Mouse (Mus musculus) C2C12 (cell line): ENCODE measurements around the gene Rab11fip5. TPM values are rescaled to one million over a fixed set of nuclear protein-coding genes. Genes with fewer than 3 reads are reported as not detected.

ENCODE experiments used
- H3K27me3 ChIP-seq: one replicate; pipeline ENCODE4 v1.6.1; 2011; ENCODE audit not compliant: control insufficient read depth, insufficient read depth, insufficient read length
- H3K36me3 ChIP-seq: one replicate; pipeline ENCODE4 v1.6.1; 2011; ENCODE audit not compliant: control insufficient read depth, insufficient read depth
- H3K4me3 ChIP-seq: one replicate; pipeline ENCODE4 v1.5.1; 2011; ENCODE audit warnings: mild to moderate bottlenecking, control low read depth; ENCODE audit not compliant: poor library complexity, insufficient read depth, severe bottlenecking
- H3K79me2 ChIP-seq: one replicate; pipeline ENCODE4 v1.6.1; 2011; ENCODE audit not compliant: control insufficient read depth, insufficient read depth
- H3K79me3 ChIP-seq: one replicate; pipeline ENCODE4 v1.6.1; 2011; ENCODE audit warnings: low read depth, control low read depth
- H3ac ChIP-seq: one replicate; pipeline ENCODE3; 2011; ENCODE audit warnings: low read depth; ENCODE audit not compliant: control insufficient read depth, insufficient read length
- CEBPB ChIP-seq: IDR thresholded peaks from one replicate; pipeline ENCODE4 v1.6.1; 2011; ENCODE audit warnings: low read depth, mild to moderate bottlenecking, control low read depth, moderate library complexity
- CTCF ChIP-seq: IDR thresholded peaks from one replicate; pipeline ENCODE4 v1.5.1; 2011; ENCODE audit not compliant: control insufficient read depth, insufficient read depth, insufficient read length
- FOSL1 ChIP-seq: IDR thresholded peaks from one replicate; pipeline ENCODE4 v1.8.0; 2011; ENCODE audit warnings: mild to moderate bottlenecking, low read length; ENCODE audit not compliant: poor library complexity, insufficient read depth, severe bottlenecking
- MAX ChIP-seq: IDR thresholded peaks from one replicate; pipeline ENCODE4 v1.6.1; 2011; ENCODE audit warnings: mild to moderate bottlenecking, control low read depth
- MYOD1 ChIP-seq: IDR thresholded peaks from one replicate; pipeline ENCODE4 v1.6.1; 2011; ENCODE audit warnings: low read depth; ENCODE audit not compliant: control insufficient read depth, insufficient read length
- MYOG ChIP-seq: IDR thresholded peaks from one replicate; pipeline ENCODE4 v1.6.1; 2011; ENCODE audit not compliant: control insufficient read depth, insufficient read length; ENCODE audit errors: extremely low read depth
- USF1 ChIP-seq: IDR thresholded peaks from one replicate; pipeline ENCODE4 v1.6.1; 2011; ENCODE audit warnings: low read depth, mild to moderate bottlenecking, control low read depth, moderate library complexity
- polyA plus RNA-seq: library from polyadenylated mRNA; unstranded; fragments of >200 nt; fragmentation: generic; extraction: Trizol; gene quantifications from one replicate; pipeline ENCODE4 v1.2.1, GENCODE M21; 2012; ENCODE audit warnings: missing spikeins

The Rab11fip5 gene
- polyA plus RNA-seq, 1 experiment, result 6.6 TPM

DNA sequence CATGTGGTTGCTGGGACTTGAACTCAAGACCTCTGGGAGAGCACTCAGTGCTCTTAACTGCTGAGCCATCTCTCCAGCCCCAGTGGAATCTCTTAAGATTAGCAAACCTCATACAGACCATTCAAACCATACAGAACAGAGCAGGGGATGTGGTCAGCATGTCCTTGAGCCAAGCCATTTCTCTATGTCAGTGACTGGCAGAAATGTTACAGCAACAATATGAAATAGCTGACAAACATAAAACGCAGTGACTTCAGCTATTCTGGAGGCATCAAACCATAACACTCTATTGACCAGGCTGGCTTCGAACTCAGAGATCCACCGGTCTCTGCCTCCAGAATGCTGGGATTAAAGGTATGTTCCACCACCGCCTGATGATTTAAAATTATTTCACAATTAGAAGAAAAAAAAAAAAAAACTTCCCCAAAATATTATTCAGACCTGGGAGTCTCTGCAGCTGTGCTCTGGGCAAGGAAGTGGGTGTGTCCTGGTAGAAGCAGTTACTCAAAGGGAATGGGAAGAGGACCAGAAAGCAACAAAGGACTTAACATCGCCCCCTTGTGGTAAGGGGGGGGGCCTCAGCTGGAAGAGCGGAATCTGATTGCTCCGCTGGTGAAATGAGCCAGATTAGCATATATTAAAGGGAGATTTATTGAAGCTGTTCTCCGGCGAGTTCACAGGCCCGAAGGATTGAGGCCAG lies 5.9 kb upstream of the Rab11fip5 start:
- Histone ChIP-seq H3K79me2 (no peaks in the 10 kb centered on the region), H3ac (no peak overlapping the region), H3K4me3 (no peak overlapping the region), H3K79me3 (no peaks in the 10 kb centered on the region), H3K27me3 (no peaks in the 10 kb centered on the region), H3K36me3 (no peaks in the 10 kb centered on the region)
- TF ChIP-seq CTCF, result peak; percentile 53
- no peak for TF ChIP-seq CEBPB

GRCm38 (mm10) chr6:85378629-85379028 lies 4.2 kb upstream of the Rab11fip5 start:
- TF ChIP-seq MAX, result no peak
- no peak for TF ChIP-seq USF1
- TF ChIP-seq CTCF, result no peak
- TF ChIP-seq MYOG, result no peak
- TF ChIP-seq CEBPB, result no peak
- TF ChIP-seq MYOD1, result no peak
- TF ChIP-seq FOSL1, result no peak
- H3K4me3 ChIP-seq, result no peak overlapping the region
- H3ac ChIP-seq, result no peak overlapping the region
- H3K27me3 ChIP-seq, result no peaks in the 10 kb centered on the region
- peaks cover 7% of the 10 kb centered on the region for H3K79me2 ChIP-seq
- H3K36me3 ChIP-seq, result no peaks in the 10 kb centered on the region
- H3K79me3 ChIP-seq, result peaks cover 2% of the 10 kb centered on the region

DNA sequence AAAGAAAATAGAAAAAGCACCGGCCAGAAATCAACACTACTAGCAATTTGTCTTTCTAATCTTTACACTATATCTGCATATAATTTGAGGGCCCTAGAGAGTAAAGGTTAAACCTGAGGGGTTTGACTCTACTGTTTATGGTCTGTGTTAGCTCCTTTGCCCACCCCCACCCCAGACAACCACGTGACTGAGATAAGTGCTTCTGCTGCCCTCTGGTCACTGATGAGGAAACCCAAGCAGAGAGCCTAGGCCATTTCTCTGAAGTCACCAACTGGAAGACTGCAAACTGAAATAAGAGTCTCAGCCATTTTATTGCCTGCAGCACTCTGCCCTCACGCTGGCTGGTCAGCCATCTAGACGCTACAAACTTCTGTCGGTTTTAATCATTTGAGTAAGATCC lies 3.4 kb upstream of the Rab11fip5 start:
- Histone ChIP-seq H3K79me3 (peaks cover 7% of the 10 kb centered on the region), H3K4me3 (no peak overlapping the region), H3K36me3 (no peaks in the 10 kb centered on the region), H3K27me3 (no peaks in the 10 kb centered on the region), H3ac (no peak overlapping the region), H3K79me2 (peaks cover 14% of the 10 kb centered on the region)
- no peak for TF ChIP-seq MAX

GRCm38 (mm10) chr6:85377066-85377734 lies 2.8 kb upstream of the Rab11fip5 start:
- no peak for TF ChIP-seq CEBPB
- TF ChIP-seq MAX, result no peak
- no peak for TF ChIP-seq CTCF
- TF ChIP-seq USF1, result no peak
- no peak for TF ChIP-seq FOSL1
- TF ChIP-seq MYOG, result no peak
- TF ChIP-seq MYOD1, result no peak
- Histone ChIP-seq H3K79me3 (peaks cover 9% of the 10 kb centered on the region), H3K4me3 (no peak overlapping the region), H3K79me2 (peaks cover 20% of the 10 kb centered on the region), H3K36me3 (no peaks in the 10 kb centered on the region), H3K27me3 (no peaks in the 10 kb centered on the region), H3ac (no peak overlapping the region)

GRCm38 (mm10) chr6:85374734-85375114 lies 290 bp upstream of the Rab11fip5 start:
- Histone ChIP-seq H3K4me3 (peak overlapping the region; percentile 53), H3ac (peak overlapping the region; percentile 2), H3K27me3 (no peaks in the 10 kb centered on the region), H3K36me3 (no peaks in the 10 kb centered on the region), H3K79me2 (peaks cover 30% of the 10 kb centered on the region), H3K79me3 (peaks cover 9% of the 10 kb centered on the region)
- TF ChIP-seq CTCF, result no peak

DNA sequence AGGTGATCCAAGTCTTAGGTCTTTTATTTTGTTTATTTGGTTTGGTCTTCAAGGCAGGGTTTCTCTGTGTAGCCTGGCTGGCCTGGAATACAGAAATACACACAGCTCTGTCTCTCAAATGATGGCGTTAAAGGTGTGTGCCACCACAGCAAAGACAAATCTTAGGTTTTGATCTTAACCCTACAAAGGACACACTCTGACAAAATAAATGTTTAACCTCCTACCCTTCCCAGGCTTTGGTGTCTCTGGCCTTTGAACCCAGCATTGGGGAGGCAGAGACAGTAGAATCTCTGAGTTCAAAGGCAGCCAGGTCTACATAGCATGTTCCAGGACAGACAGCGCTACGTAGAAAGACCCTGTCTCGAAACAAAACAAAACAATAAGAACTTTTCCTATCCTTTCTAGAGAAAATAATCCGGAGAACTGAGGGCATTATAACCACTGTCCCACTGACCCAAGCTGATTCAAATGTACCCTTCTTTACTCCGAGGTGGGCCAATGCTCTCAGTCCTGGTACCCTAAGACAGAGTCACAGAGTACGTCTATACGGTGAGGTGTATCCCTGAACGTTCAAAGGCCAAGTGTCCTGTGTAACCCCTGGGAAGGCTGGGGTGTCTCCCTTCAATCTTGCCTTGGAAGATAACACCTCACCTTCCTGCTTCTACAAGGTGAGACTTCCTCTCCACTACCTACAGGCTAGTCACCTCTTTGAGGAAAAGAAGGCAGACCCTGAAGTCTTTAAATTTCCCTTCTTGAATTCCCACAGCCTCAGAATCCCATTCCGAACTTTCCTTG lies 1.2 kb downstream of the Rab11fip5 start:
- Histone ChIP-seq H3K36me3 (no peaks in the 10 kb centered on the region), H3ac (no peak overlapping the region), H3K79me2 (peaks cover 33% of the 10 kb centered on the region), H3K27me3 (no peaks in the 10 kb centered on the region), H3K79me3 (peaks cover 9% of the 10 kb centered on the region), H3K4me3 (peak overlapping the region; percentile 53)
- TF ChIP-seq CTCF (no peak), FOSL1 (no peak), MYOD1 (no peak), MAX (no peak), MYOG (no peak), USF1 (no peak), CEBPB (no peak)
